Mouse (Mus musculus) liver (tissue): Measurements from ENCODE around the gene Med13l.
A peak's percentile ranks its signal among the peaks of the same experiment; 100 is the strongest.
"Not testable (repeated sequence)": the region's sequence is repeated elsewhere in the genome, so short reads cannot be mapped to it uniquely, and the experiment has no call there.

Source experiments
- DNase-seq: peaks from one replicate; pipeline ENCODE4 v3.0.0-alpha.2; 2020; ENCODE audit warnings: mixed read lengths

Med13l gene

DNA sequence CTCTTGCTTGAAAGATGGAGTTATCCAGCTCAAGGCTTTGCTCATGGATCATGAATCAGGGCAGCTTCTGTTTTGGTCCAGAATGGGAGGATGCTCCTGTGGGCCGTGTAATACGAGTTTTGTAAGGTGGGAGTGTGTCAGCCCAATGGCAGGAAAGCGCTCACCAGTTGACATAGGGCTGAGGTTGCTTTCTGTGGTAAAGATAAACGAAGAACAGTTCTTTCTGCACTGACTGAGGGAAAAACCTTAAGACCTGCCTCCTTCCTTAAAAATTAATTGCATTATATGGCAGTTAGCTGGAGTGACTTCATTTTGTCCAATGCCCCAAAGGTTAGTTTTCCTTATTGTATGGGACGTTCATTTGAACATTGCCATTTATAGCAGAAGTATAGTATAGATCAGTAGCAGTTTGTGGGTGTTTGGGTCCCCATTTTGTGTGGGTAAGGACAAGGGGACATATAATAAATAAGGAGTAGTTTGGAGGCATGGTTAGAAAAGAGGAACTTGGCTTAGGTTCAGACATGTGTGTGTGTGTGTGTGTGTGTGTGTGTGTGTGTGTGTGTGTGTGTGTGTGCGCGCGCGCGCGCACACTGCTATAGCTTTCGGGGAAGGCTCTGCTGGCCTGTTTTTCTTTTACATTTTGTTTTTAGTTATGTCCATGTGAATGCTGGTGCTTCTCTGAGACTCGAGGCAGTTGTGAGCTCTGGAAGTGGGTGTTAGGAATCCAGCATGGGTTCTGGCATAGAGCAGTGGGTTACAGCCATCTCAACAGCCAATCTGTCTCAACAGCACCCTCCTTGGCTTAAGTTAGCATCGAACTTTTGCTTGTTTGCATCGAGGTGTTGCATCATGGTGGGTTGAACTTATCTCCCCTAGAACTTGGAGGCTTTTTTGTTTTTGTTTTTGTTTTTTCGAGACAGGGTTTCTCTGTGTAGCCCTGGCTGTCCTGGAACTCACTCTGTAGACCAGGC, 76.2 kb downstream of the Med13l start:
- DNase-seq = no peak

DNA sequence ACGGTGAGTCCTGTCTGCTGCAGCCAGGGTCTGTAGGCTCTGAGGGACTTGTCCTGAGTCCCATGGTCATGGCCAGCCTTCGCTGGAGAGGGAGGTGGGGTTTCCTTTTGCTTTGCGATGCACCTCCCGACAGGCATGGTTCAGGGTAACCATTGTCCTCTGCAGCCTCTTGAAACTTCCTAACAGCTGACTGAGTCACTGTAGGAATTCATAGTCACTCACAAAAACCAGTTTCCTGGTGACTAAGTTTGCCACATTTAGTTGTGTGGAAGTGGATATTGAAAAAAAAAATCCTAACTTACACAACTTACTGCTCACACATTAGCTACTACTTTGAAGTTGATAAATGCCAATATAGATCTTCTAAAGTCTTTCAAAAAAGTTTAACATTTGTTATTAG, 77.5 kb downstream of the Med13l start:
- DNase-seq = no peak

DNA sequence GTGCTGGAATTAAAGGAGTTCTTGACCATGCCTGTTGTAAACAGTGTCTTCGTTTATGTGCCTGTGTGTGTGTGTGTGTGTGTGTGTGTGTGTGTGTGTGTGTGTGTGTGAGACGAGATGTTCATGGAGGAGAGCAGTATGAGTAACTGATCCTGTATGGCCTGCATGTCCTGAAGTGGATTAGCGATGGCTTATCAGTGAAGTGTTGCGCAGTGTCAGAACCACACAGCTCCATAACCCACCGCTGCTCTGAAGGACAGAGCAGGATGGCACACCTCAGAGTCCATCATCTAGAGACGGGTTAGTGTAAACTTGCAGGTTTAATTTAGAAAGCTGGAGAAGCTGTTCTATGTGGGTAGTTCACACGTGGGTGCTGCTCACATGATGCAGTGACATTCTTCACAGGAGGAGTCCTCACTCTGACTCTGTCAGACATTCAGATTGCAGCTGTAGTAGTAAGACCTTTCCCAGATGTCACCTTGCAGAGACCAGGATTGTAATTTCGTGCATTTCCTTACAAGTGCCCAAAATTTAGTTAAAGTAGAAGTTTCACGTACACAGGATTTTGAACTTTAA, 78.1 kb downstream of the Med13l start:
- no peak for DNase-seq

DNA sequence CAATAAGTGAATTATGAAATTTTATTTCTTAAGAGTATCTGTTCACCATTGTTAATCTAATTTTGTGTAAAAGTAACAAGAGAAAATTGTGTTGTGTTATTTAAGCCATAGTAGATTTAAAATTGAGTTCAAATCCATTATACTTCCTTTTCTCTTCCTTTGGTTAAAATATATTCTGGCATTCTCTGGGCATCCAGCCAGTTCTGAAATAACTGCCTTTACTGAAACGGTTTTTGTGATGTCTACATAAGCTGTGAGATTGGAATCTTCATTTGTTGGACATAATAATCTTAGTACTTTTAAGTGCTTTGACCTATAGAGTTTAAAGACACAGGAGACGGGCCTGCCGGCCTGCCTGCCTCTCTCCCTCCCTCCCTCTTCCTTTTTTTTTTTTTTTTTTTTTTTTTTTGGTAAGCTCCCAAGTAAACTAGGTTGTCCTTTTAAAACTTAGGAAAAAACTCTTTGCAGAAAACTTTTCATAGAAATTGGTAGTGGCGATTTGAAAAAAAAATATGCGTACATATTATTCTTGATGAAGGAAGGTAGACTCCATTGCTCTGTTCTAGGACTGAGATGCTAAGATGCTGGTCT, 78.7 kb downstream of the Med13l start:
- DNase-seq = no peak

DNA sequence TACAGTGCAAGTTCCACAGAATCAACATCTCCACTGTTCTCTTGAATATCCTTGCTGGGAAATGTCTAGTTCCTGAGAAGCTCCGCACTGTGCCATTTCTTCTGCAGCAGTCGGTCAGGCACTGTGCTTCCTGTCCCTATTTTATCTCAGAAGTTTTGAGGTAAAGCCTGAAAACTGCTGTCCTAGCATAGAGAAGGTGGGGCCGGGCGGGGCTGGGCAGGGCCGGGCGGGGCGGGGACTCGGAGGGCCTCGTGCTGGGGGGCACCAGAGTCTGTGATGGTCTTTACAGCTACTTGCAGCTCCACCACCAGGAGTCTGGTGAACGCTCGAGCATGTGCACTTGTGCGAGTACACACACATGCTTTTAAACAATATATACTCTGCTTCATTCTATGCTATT, 83.6 kb downstream of the Med13l start:
- peak; percentile 66 for DNase-seq

DNA sequence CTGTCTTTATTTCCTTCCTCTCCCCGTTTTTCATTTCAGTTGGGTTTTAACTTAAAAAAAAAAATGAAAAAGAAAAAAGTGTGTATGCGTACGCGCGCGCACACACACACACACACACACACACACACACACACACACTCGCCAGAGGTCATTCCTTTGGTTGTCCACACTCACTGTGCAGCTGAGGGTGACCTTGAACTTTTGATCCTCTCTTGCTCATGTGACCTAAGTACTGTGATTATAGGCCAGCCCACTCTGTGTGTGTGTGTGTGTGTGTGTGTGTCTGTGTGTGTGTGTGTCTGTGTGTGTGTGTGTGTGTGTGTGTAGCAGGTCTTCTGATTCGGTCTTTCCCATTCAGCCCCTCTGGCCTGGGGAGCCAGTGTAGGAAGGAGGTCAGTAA, 84.0 kb downstream of the Med13l start:
- DNase-seq = no peak

DNA sequence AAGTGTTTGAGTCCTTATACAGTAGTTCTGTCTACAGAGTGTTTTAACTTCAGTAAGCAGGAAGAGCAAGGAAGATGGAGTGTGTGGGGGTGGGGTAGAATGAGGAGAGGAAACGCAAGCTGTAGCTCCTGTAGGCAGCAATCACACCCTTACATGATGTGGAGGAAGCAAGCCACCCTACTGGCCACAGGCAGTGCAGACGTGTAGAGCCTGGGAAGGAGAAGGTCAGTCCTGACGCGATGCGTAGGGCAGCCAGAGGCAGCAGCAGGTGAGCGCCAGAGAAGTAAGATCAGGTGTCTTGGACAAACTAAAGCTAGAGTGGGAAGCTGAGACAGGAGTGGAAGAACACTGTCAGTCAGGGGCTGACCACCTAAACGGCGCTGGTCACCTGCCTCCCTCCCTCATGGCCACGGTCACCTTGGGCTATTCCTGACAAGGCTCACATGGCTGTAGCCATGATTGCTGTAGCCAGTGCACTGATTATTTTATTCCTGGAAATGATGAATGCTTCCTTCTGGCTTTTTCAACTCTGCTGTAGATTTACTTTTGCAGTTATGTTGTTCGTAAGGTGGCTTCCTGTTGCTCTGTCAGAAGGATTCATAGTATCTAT, 84.8 kb downstream of the Med13l start:
- DNase-seq = no peak

DNA sequence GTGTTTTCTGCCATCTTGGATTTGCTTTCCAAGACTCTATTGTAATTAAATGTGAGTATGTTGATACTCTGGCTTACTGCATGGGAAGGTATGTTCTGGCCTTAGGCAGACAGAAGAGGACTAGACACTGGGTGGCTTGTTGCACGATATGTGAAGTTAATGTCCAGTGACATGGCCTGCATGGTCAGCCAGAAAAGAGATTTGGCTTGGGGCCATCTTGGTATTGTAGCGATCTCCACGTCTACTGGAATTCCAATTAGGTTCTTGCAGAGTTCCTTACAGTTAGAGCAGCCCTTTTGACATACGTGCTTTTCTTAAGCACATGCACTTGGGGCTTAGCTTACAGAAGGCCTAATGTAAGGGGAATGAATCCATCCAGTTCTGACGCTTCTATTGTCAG, 86.4 kb downstream of the Med13l start:
- no peak for DNase-seq

DNA sequence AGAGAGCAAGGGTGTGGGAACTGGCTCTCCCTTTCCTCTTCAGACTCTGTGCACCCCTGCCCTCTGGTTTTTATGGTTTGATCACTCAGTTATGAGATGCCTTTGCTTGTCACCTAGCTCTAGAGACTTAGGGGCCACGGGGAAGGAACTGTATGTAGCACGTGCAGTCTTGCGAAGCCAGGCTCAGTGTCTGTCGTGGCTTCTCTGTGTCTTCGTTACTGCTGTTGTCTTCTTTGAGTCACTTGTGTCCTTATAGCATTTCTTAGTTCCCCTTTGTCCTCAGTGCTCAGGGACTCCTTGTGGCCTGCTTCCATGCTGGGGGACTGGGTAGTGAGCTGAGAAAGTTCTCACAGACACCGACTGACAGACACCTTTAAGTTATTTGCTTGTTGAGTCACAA, 86.9 kb downstream of the Med13l start:
- DNase-seq = no peak

DNA sequence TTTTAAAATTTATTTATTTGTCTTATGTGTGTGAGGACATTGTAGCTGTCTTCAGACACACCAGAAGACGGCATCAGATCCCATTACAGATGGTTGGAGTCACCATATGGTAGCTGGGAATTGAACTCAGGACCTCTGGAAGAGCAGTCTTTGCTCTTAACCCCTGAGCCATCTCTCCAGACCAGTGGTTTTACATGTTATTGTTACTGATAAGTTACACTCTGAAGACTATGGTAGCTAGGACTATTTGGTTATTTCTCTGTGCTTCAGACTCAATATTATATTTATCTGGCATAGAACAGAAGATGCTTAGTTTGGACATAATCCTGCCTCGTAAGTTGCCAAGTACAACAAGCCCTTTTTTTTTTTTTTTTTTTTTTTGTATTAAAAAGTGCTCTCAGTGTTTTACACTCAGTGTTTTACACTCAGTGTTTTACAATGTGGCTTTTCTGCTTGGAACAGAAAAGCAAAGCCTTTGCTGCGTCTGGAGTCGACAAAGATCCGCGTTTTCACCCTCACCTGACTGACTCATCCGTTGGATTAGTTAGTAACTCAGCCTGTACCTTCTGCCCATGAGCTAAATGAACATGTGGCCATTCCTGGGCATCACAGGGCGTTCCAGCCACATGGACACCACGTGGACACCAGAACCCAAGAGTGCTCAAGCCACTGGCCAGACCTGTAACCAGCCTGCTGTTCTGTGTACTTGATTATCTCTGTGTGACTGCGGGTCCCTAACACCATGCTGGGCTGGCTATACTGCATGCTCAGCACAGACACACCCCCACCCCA, 88.9 kb downstream of the Med13l start:
- DNase-seq = no peak

DNA sequence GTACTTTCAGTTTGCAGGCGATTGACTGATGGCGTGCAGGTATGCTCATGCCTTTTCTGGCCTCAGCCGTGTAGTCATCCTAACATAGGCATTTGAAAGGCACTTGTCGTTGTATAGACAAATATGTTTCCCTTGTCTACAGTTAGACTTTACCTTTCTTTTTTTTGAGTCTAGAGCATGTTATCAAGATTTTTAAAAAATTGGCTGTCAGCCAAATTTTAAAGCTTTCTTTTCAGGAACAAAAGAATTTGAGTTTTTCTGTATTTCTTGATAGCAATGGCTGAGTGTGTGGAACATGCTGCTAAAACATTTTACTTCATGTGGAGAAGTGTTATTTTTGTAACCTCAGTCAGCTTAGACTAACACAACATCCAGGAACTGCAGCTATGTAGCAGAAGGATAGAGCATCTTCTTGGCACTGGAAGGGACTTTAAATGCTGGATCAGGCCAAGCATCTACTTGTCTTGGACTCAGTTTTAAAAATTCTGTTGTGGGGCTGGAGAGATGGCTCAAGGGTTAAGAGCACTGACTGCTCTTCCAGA, 89.6 kb downstream of the Med13l start:
- DNase-seq = no peak

DNA sequence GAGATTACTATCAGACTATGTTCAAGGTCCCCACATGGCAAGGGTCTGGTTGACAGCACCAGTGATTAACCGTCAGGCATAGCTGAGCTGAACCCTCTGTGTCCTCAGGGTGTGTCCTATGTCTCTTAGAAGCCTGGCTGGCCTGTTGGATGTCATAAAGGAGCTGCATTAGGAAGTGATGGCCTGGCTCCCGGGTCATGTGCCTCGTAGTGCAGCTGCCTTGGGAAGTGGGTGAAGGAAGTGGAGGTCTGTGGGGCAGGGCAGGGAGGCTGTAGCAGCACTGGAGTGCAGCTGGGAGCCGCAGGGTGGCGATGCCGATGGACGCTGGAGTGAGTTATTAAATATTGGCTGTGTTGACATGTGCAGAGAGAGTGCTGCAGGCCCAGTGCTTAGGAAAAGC, 90.3 kb downstream of the Med13l start:
- DNase-seq = no peak

DNA sequence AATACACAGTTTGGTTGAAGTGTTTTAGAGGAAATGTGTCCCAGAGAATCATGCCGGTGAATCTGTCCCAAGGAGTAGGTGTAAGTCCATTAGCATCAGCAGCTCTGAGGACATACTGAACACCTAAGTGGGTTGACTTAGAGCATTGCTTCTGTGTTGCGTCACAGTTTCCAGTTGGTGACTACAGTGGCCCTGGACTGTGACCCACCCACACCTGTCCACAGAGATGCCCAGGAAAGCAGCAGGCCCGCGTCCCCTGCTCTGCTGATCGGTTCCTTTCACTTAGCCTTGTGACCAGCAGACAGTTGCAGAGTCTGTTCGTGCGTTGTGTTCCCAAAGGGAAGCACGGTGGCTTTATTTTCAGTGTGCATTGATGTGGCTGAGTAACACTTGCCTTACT, 92.1 kb downstream of the Med13l start:
- DNase-seq = no peak

DNA sequence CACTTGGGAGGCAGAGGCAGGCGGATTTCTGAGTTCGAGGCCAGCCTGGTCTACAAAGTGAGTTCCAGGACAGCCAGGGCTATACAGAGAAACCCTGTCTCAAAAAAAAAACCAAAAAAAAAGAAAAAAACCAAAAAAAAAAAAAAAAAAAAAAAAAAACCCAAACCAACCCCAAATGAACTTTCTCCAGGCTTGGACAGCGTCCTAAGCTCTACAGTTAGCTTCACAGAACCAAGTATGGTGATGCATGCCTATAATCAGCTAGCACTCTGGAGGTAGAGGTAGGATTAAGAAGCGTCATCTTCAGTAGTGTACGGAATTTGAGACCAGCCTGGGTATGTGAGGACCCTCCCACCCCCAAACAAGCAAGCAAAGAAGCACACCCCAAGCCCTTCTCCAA, 92.6 kb downstream of the Med13l start:
- not testable (repeated sequence) for DNase-seq

DNA sequence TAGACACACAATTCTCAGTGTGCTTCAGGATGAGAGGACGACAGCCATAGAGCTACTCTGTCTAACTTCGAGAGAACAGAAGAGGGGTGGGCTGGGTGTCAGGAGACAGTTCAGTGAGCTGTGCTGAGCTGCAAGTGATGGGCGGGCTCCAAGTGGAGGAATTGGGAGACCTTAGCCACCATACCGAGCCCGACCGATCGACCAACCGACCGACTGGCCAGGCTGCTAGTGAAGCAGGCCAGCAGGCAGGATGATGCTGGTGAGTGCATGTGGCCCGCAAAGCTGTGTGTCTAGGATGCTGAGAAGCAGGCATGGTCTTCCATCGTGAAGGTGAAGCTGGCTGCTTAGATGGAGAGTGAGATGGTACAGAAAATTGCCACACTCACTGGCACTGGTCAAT, 94.1 kb downstream of the Med13l start:
- no peak for DNase-seq

DNA sequence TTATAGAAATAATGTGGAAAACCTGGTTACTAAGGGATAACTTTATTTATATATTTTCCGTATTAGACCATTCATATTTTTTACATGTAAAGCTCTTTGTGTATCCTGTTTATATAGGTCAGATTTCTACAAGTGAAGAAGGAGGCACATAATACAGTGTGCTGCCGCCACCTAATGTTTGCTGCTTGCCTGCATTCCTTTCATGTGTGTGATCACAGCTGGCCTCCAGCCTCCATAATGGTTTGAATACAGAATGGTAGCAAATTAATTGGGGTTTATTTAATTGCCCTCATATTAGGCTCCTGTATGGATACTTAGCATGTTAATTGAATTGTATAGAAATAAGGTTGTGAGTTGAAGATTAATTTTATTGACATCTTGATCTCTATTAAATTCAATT, 94.5 kb downstream of the Med13l start:
- no peak for DNase-seq

DNA sequence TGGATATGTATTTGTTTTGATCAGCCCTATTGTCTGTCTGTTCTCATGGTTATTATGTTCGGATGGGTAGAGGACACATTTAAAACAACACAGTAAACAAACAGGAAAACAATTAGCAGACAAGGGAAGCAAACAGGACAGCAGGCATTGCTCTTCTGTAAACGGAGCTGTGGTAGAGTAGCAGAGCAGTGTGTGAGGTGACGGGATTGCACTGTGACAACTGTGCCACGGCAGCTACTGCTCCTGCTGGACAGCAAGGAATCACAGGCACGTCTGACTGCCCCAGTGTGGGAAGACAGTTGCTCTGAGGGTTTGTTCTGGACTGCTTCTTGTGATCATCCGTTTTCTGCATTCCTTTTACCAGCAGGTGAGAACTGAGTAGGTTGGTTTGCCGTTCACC, 94.9 kb downstream of the Med13l start:
- no peak for DNase-seq

DNA sequence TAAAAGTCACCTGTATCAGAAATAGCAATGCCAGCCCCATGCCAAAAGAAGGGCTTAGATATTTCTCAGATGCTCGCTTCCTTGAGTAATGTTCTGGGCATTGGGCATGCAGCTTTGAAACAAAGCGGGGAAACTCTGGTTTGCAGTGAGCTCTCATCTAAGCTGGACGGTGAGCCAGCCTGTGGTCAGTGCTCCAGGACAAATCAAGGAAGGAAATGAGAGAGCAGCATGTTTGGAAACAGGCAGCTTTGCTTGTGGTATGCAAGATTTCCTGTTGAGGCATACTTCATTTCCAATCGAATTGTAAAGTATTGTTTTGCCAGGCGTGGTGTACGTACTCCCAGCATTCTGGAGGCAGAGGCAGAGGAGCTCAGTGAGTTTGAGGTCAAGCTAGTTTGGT, 95.5 kb downstream of the Med13l start:
- no peak for DNase-seq

DNA sequence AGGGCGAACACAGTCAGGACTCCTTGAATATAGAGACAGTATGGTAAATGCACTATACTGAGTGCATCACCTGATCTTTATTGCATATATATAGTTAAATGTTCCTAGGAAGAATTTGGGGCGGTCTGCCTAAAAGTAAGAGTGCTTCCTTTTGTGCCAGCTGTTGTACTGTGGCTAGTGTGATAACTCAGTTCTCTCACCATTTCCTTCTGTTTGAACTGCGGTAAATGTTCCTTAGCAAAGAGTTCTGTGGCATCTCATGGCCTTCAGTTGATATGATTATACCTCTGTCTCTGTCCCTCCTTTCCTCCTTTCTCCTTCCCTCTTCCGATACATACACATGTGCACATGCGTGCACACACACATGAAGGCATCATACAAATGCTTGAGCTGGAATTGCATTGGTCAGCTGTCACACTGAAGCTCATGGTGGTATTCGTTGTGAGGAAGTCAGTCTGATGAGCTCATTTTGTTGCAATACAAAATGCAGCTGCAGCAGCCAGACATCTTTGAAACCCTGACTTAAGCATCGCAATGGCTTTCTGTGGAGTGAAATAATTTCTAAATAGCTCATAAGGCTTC, 97.9 kb downstream of the Med13l start:
- DNase-seq = no peak

DNA sequence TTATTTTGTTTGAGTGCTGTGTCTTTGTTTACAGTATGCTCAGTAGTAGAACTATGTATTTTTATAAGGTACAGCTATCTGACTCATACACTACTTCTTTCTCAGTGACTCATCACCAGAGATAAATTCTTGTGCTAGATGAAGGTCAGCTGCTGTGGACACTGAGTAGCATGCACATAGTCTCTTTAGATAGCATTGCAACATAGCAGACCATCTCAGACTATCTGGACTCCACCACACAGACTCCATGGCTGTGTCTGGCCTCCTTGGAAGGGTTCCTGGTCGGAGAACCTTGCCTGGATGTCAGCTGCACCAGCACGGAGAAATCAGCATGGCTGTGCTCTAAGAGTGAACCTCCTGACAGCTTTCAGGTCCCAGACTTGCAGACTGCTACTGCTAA, 99.2 kb downstream of the Med13l start:
- DNase-seq = no peak

DNA sequence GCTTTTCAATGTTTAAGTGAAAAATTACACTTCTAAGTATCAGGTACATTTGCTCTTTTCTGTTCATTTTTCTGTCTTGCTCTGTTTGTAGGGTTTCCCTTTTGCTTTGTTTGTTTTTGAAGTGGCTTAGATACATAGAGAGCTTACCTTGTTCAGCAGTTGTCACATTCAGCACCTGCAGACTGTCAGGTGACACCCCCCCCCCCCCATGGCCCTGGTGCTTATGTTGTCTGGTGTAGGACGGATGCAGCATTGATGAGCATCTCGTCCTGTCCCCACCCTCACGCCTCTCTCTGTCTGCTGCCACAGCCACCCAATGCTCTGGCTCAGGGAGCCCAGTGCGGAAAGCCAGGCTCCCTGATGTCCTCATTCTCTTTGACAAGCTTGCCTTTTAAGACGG, 101.3 kb downstream of the Med13l start:
- DNase-seq = no peak

DNA sequence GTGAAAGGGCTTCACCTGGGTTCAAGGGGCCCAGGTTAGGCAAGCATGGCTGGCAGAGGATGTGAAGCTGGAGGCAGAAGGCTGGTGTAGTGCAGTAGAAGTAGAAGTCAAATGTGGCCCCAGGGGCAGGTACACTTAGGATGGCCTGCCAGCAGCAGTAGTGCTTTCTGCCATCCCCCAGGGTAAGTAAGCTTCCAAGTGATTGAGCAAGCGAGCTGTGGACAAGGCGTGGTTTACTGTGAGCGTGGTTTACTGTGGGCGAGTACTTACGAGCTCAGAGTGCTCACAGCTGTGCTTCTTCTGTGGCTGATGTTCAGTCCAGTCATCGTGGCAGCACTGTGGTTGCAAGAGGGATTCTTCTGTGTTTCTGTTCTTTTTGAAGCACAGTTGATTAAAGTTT, 103.5 kb downstream of the Med13l start:
- no peak for DNase-seq
